Mouse (Mus musculus) liver, embryonic 14.5 days (tissue): Measurements from ENCODE around the gene Bcl2l11.

Experiments used
- CTCF ChIP-seq: IDR thresholded peaks from 2 replicates; pipeline ENCODE4 v1.5.1; 2016; ENCODE audit warnings: antibody characterized with exemption, low read depth, control low read depth
- EP300 ChIP-seq: IDR thresholded peaks from 2 replicates; pipeline ENCODE4 v1.6.1; 2016; ENCODE audit warnings: antibody characterized with exemption, low read depth

DNA sequence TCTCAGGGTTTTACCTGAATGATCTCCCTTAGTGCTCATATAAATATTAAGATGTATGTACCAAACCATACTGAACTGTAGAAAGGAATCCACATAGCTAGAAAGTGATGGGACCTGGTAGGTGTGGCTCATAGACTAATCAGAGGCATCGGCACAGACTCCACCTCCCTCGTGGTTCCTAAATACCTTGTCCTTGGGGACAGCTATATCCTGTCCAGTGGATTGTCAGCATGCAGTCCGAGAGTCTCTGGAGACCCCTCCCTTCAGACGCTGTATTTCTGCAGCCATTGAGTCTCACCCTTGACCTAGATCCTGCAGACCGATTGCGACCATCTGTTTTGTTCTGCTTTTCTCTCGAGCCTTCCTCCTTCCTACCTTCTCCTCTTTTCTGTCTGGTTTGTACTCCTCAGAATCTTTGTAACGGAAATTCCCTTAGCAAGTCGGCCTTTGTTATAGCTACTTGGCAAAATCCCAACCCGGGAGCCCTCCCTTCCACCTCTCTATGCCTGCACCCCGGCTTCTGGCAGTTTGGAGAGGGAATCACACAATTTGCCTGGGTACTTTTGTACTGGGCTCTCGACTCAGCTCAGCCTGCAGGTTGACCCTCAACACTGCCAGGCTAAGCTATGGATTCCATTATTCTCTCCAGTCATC, 50.7 kb downstream of the Bcl2l11 start:
- TF ChIP-seq EP300 (no peak), CTCF (no peak)
